Mouse (Mus musculus) layer of hippocampus, postnatal 14 days (tissue): Measurements from ENCODE around the gene Col6a1. TPM values are rescaled to one million over a fixed set of nuclear protein-coding genes. Genes with fewer than 3 reads are reported as not detected.
A peak's percentile ranks its signal among the peaks of the same experiment; 100 is the strongest.

Experiments used
- DNase-seq, 2 experiments: peaks; one replicate each; pipeline ENCODE4 v3.0.0; 2021 to 2022; ENCODE audit warnings: low spot score in 2 of 2, mixed read lengths in 1 of 2
- total RNA-seq, 2 experiments: library from RNA; stranded (reverse); gene quantifications; 2 replicates each; pipeline ENCODE4 v1.2.3; 2021

Gene Col6a1
- total RNA-seq, 2 experiments from 2014 or later = 39.4 to 41.8 TPM

DNA sequence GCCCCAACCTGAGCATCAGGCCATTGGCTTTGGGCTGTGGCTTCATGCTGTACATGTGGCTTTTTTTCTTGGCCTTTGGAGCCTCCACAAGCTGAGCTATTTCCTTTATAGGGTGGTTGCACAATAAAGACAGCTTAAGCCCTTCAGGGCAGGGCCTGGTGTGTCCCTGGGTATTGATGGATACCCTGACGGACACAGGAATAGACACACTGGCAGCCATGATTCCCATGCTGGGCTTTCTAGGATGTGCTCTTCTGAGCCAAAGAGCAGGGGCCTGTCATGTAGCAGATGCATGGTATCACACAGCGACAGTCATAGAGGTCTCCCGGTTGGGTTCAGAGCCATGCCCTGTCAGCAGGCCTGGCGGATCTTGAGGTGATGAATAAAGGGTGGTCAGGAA, 898 bp upstream of the Col6a1 start:
- DNase-seq = no peak

DNA sequence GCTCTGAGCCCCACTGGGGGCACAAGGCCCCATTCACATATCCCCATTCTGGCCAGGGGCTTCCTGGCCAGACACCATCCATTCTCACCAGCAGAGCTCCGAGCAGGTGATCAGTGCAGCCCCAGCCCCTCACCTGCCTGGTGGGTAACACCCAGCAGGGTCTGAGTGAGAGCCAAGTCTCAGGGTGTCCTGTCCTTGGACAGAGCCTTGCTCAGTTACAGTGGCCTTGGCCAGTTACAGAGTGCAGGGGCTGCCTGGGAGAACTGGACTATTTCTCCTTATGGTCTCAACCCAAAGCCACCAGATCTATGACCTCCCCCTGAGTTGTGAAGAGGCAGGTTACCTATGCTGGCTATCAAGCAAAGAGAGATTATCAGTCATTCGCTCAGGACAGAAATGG, 871 bp downstream of the Col6a1 start:
- no peak for DNase-seq

DNA sequence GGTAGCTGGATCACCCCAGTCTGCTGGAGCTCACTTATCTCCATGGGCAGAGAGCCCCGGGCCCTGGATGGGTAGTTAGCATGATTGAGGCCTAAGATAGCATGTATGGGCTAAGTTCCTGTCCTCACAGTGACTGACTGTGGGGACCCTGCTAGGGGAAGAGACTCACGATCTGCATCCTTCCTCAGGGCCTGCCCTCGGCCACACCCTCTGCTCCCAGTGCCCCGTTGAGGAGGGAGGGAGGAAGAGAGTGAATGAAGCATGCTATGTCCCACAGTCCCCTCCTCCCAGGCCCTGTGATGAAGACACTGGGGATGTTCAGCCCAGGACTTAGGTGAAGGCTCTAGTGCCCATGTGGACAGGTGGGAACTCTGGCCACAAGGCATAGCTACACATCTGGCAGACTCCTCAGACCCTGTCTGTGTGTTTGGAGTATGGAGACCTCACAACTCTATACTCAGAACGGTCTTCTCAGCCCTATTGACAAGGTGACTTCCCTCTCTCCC, 1.7 kb downstream of the Col6a1 start:
- DNase-seq = no peak

DNA sequence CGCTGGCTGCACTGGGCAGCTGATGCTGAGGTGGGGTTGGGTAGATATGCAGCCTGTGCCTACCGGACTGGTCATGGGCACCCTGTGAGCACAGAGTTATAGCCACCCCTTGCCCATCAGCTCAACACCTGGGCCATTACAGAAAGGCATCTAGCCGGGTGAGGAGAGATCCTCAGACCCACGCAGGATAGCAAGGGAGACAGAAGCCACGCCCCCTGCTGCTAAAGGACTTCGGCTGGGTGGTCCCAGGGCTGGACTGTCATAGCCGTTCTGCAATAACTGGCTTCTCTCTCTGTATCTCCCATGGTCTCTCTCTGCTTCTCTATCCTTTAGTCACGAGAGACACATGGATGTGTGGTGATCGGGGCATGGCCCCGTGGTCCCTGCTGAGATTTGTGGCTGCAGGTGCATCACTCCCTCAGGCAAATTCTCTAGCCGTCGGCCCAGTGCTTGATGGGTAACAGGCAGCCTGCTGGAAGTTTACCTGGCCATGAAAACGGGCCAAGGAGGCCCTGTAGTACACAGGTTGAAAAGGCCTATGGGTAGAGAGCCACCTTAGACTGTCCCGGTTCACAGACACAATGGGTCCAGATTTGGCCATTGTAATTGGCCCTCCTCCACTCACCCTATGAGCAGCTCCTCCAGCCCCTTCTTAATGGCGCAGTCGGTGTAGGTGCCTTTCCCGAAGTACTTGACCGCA, 3.1 kb downstream of the Col6a1 start:
- no peak for DNase-seq

DNA sequence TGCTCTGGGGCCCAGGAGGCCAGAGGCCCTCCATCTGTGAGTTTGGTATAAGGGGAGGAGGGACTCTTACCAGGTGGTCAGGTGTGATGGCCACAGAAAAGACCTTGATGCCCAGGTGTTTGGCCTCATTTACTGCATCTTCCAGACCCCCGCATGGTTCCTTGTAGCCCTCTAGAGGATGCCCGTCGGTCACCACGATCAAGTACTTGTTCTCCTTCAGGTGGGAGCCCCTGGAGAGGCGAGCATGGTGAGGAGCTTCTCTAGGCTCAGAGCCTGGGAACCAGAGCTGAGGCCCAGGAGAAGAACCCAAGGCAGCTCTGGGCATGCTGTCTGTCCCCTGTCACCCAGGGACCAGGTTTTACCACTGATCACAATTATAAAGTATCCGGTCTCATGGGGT, 4.2 kb downstream of the Col6a1 start:
- no peak for DNase-seq

DNA sequence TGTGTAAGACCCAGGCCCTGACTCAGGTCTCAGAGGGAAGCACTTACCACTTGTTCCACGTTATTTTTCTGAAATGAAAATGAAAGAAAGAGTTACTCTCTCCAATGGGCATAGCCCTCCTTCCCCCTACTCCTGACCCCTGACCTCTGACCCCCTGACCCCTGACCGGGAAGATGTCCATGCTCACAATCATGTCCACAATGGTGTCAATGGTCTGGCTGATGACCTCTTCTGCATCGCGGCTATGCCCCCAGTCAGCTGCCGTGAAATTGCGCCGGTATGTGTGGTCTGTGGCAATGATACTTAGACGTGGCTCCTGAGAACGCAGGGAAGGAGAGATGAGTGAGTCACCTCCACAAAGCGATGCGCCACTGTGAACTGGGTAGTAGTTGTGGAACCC, 4.8 kb downstream of the Col6a1 start:
- DNase-seq = no peak

DNA sequence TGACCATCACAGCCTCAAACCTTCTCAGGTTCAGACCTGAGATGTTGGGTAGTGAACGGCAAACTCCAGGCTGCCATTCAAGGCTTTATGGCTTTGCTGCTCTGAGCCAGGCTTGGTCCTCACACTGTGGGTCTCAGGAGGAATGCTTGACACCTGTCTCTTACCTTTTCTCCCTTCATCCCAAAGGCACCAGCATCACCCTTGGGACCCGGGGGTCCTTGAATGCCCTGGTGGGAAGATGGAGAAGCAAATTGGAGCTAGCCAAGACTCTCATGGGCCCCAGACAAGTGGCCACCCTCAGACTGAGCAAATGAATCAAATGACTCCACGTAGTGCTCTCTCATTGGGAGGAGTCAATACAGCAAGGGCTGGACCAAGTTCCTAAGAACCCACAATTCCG, 8.3 kb downstream of the Col6a1 start:
- DNase-seq = no peak

DNA sequence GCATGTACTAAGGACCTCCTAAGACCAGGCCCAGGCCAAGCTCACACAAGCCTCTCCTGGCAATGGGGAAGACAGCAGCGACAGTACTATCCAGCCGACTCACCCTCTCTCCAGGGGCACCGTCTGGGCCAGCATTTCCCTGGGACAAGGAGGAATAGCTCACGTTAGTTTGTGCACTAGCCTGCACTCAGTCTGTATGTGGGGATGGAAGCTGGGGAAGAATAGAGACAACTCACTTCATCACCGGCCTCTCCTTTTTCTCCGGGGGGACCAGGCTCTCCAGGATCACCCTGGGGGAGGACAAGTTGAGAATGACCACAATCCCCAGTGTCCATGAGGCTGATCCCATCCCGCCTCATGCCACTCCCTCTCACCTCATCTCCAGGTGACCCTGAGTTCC, 8.9 kb downstream of the Col6a1 start:
- no peak for DNase-seq

DNA sequence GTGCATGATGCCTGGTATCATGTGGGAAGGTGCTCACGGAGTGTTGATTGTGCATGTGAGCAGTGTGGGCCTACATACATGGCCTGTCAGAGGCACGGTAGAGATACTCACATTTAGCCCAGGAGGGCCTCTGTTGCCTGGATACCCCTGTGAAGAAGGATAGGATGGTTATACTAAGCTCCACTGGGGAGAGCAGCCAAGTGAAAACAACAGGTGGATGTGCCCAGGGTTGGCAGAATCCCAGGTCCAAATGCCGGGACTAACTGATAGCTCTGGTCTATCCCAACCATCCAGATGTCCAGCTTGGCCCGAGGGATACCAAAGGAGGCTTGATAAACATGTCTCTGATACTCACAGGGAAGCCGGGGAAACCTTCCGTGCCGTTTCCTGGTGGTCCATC, 11.7 kb downstream of the Col6a1 start:
- DNase-seq = peak in 1 of 2 experiments; percentile 31

DNA sequence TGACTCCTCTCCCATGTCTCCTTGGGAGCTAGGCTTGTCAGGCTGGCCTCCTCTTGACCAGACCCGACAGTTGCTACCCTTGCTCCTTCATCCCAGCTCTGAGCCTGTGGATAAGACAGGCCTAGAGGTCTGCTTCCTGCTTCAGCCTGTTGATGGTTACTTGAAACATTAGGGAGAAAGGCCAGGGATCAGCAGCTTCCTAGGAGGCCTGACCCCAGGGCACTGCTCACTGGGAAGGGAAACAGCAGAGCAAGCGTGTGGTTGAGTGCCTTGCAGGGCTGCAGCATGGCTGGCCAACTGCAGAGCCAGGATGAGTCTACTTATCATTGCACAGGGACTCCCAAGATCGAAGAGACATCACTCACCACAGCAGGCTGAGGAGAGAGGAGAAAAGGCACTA, 13.5 kb downstream of the Col6a1 start:
- no peak for DNase-seq

DNA sequence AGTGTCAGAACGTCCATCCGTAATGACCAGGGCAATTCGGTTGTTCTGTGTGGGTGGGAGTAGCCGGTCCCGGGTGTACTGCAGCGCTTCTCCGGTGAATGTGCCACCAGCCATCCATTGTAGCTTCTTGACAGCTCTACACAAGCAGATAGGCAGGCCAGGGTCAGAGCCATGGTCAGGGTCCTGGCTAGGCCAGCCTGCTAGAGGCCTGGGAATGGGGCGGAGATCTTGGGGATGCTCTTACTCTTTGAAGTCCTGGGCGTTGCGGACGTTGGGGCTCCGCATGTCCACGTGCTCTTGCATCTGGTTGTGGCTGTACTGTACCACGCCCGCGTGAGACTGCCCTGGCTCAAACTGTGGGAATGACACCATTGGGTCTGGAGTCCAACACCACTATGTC, 14.6 kb downstream of the Col6a1 start:
- DNase-seq = no peak

DNA sequence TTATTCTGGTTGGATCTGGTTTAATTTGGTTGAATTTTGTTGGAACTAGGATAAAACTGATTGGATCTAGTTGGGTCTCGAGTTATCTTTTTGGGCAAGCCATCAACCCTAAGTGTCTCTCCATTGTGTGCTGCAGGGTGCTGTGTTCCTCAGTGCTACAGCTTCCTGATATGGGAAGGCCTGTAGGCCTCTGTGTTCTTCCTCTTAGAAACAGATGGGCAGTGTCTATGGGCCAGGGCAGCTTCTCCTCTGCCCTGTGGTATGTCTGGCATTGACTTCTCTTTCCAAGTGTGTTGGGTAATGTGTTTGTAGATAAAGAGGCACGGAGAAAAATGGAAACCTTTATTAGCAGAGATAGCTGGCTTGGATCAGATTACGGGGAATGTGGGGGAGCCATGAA, 17.5 kb downstream of the Col6a1 start:
- no peak for DNase-seq

DNA sequence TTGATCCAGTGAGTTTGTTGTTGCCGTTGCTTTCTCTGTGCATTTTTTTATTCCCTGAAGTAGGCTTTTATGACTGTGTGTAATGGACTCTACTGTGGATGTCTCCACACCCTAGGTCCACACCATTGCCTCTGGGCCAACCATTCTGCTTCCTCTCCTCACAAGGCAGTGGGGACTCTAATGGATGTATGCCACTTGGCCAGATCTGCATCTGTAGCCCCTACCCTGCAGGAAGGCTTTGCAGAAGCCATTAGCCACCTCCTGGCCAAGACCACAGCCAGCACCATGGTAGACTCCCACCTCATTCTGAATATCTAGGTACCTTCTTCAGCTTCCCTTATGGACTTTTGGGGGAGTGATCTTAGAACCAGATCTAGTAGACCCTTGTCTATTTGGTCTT, 18.4 kb downstream of the Col6a1 start:
- DNase-seq = no peak

DNA sequence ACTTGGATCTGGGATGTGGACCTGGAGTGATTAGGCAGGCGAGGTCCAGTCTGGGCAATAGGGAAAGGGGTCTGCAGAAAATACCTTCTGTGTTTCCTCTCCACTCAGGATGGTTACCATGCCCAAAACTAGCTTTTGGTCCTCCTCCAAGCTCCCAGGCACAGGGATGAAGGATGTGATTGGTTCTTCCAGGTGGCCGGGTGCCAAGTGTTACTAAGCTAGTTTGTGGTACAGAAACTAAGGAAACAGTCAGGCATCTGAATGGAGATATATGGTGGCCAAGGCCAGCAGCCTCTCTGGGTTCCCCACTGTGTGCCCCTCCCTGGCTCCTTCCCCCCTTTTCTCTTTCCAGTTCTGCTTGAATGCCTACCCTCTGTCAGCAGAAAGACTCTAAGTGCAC, 19.0 kb downstream of the Col6a1 start:
- no peak for DNase-seq

DNA sequence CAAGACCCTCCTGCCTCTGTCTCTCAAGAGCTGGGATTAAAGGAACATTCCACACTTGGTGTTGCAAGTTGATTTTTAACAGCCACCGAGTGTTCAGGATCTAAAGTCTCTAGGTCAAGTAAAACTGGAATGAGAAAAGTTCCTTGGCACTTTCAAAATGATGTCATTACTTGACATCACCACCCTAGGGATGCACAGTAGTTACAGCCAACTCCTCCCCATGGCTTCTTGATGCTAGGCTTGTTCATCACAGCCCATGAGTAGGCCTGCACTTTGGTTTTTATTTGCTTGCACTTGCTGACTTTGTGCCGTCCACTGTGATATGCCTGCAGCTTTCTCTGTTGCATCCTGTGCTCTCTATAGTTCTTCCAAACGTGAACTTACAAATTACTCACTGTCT, 21.6 kb downstream of the Col6a1 start:
- DNase-seq = no peak

DNA sequence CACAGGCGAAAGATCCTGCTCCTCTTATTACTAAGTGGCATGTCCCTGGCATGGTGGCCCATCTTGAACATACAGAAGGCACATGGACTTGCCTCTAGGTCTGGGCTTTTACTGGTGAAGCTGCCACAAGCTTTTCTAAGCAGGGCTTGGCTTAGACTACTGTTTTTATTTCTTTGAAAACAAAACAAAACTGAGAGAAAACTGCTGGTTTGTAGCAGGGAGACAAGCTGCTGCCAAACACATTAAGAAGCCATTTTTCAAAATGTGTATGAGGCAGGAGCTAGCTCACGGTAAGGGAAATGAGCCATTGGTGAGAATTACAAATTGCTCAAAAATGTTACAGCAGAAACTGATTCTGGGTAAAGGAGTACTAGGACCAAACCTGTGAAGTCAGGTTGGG, 24.5 kb downstream of the Col6a1 start:
- DNase-seq = no peak

DNA sequence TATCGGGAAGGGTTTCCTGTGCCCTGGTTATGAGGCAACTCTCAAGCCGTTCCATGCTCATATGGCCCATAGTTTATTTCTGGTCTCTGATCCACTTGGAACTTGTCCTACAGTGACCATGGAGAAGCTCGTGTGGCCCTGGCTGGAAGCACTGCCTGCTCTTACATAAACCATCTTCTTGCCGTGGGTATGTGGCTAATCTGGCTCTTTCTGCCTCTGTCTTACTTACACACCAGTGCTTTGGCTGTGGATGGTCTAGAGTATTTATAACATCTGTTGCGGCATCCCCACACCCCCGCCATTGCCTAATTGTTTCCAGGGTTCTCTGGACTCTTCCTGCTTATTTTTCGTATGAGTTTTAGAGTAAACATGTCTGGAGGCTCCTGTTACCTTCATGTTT, 26.2 kb downstream of the Col6a1 start:
- DNase-seq = no peak

DNA sequence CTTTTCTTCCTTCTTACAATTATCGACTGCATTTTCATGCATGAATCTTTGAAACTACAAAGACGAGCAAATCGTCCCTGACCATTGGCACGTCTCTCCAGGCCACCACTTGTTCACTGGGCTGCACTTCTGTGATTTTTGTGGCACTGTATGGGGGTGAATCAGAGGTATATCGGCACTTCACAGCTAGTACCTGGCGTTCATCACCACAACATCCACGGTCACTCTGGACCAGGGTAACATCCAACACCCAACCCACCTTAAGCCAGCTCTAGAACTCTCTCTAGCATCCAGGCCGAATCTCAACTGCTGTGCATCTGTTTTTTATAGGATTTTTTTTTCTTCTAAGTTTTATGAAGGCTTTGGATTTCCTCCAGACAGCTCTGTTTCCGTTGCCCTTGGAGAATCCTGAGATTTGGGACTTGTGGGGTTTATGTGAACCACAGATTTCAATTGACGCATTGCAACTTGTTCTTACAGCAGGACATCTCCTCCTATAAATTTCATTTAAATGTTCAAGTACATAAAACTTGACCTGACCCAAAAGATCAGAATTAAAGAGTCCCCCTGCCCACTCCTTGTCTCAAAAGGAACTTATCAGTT, 30.6 kb downstream of the Col6a1 start:
- no peak for DNase-seq

DNA sequence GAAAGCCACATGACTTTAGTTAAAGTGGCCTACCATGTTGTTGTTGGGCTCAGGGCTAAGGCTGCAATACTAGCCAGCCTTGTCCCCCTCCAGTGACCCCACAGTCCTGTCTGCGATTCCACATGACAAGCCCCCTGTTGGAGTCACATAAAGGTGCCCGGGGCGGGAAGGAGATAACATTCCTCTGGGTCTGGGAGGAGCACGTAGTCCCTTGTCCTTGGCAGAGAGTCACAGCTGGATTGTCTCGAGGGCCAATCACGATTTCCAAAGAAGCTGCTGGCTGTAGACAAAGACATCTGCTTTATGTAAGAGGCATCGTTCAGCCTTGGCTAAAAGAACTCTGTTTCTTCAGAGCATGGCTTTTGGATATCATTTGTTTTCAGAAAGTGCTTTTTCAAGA, 31.2 kb downstream of the Col6a1 start:
- no peak for DNase-seq

DNA sequence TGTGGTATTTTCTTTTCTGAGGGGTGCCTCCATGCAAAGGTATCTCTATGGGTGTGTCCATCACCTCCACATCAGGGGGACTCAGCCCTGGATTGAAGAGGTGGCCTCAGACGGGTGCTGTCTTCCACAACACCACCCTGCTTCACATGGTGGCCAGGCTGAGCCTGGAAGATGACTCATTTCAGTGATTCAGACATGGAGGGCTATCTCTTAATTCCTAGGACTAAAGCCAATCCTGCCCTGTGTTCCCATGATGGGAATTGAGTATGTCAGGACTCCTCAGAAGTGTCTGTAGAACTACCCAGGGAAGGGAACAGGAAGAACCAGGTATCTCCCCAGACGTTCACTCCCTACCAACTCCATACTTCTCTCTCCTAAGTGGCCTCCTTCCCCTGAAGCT, 32.5 kb downstream of the Col6a1 start:
- DNase-seq = no peak

DNA sequence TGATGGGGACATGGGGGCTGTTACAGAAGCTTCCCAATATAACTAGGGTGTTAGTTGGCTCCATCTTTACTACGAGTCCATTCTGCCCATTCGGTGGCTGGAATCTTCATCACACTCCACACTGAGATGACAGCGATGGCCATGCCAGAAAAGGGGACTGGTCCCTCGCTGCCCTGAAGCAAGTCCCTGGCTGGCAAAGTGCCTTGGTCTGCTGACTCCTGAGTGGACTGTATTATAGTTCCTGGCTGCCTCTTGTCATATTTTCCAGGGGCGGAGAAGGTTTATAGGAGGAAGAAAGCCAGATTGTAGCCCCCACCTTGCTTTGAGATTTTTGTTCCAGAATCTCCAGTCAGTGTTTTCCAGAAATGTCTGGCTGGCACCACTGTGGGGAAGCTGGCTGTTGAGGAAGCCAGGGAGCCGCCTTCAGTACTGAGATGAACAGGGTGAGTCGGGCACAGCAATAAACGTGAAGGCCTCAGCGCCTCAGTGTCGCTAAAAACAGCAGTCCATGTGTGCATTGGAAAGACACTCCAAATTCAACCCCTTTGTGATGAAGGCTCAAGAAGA, 40.4 kb downstream of the Col6a1 start:
- DNase-seq = no peak

DNA sequence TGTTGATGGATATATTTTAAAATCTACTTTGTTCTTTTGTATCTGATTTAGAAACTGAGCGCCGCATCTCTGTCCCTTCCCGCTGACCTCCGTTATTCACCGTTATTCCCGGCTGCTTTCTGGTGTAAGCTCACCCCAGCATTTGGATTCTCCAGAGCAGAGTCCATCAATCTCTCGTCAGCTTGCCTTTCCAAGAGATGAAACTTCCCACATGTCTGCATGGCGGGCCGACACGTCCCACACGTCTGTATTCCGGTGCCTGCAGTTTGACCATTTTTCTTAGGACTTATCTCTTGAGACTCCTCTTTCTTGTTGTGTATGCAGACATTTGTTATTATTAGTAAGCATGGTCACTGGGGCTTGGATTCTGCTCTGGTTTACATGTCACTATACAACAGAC, 42.0 kb downstream of the Col6a1 start:
- DNase-seq = no peak

DNA sequence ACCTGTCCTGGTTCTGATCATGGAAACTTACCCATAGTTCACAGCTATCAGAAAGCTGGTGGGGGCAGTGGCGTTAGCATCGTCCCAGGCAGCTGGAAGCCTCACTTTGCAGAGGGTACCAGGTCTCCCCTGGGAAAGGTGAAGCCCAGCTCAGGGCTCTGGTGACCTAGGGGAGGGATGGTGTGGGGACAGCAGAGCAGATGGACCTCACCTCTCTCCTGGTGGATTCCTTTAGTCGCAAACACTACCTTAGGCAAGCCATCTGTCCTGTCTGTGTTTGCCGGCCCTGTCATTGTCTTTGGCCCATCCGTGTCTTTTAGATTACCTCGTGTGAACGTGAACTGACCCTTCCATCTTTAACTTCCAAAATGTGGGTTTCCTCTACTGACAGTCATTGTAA, 42.5 kb downstream of the Col6a1 start:
- no peak for DNase-seq
